Mouse (Mus musculus): ENCODE measurements at regions not wholly inside any gene's neighbourhood (a gene's known extent, or its start where the extent isn't known, plus 50 kb on each side); places are given as distances from the start of the nearest gene placed in this dataset.

GRCm38 (mm10) chr16:53480664-53481063 is 1026.8 kb upstream of the Alcam start:
- DNase-seq (ENCODE audit: inconsistent age in 2 of 2, low spot score in 1 of 2) = no peak

- no peak for DNase-seq (ENCODE audit: inconsistent age in 2 of 2, low spot score in 1 of 2)
These were observed 985.6 kb upstream of the Alcam start for GRCm38 (mm10) chr16:53439511-53439910.

- no peak for DNase-seq (ENCODE audit: inconsistent age in 2 of 2, low spot score in 1 of 2)
These were observed 964.5 kb upstream of the Alcam start for GRCm38 (mm10) chr16:53418416-53418815.

- no peak for DNase-seq (ENCODE audit: inconsistent age in 2 of 2, low spot score in 1 of 2)
These were observed 931.3 kb upstream of the Alcam start for GRCm38 (mm10) chr16:53385176-53385575.

GRCm38 (mm10) chr16:53342153-53342552 is 888.3 kb upstream of the Alcam start:
- no peak for DNase-seq (ENCODE audit: inconsistent age in 2 of 2, low spot score in 1 of 2)

- no peak for DNase-seq (ENCODE audit: inconsistent age in 2 of 2, low spot score in 1 of 2)
These were observed 872.5 kb upstream of the Alcam start for GRCm38 (mm10) chr16:53326353-53326752.

GRCm38 (mm10) chr16:53292081-53292480 is 838.2 kb upstream of the Alcam start:
- DNase-seq (ENCODE audit: inconsistent age in 2 of 2, low spot score in 1 of 2) = no peak

GRCm38 (mm10) chr16:53282014-53282413 is 828.1 kb upstream of the Alcam start:
- no peak for DNase-seq (ENCODE audit: inconsistent age in 2 of 2, low spot score in 1 of 2)

- peak; percentile 19 to 76 for DNase-seq (ENCODE audit: inconsistent age in 2 of 2, low spot score in 1 of 2)
These were observed 812.2 kb upstream of the Alcam start for GRCm38 (mm10) chr16:53266116-53266515.

GRCm38 (mm10) chr16:53245365-53245764 is 791.5 kb upstream of the Alcam start:
- DNase-seq (ENCODE audit: inconsistent age in 2 of 2, low spot score in 1 of 2) = no peak

GRCm38 (mm10) chr16:53242126-53242537 is 788.3 kb upstream of the Alcam start:
- no peak for DNase-seq (ENCODE audit: inconsistent age in 2 of 2, low spot score in 1 of 2)

- no peak for DNase-seq (ENCODE audit: inconsistent age in 2 of 2, low spot score in 1 of 2)
These were observed 765.0 kb upstream of the Alcam start for GRCm38 (mm10) chr16:53218886-53219285.

GRCm38 (mm10) chr16:53201449-53201848 is 747.6 kb upstream of the Alcam start:
- DNase-seq (ENCODE audit: inconsistent age in 2 of 2, low spot score in 1 of 2) = no peak

GRCm38 (mm10) chr16:53186444-53186843 is 732.6 kb upstream of the Alcam start:
- DNase-seq (ENCODE audit: inconsistent age in 2 of 2, low spot score in 1 of 2) = no peak

GRCm38 (mm10) chr16:53156352-53156751 is 702.5 kb upstream of the Alcam start:
- no peak for DNase-seq (ENCODE audit: inconsistent age in 2 of 2, low spot score in 1 of 2)

GRCm38 (mm10) chr16:53130677-53131076 is 676.8 kb upstream of the Alcam start:
- DNase-seq (ENCODE audit: inconsistent age in 2 of 2, low spot score in 1 of 2) = no peak

GRCm38 (mm10) chr16:53108726-53109125 is 654.9 kb upstream of the Alcam start:
- no peak for DNase-seq (ENCODE audit: inconsistent age in 2 of 2, low spot score in 1 of 2)

- no peak for DNase-seq (ENCODE audit: inconsistent age in 2 of 2, low spot score in 1 of 2)
These were observed 641.6 kb upstream of the Alcam start for GRCm38 (mm10) chr16:53095396-53095929.

GRCm38 (mm10) chr16:53073856-53074568 is 620.1 kb upstream of the Alcam start:
- no peak for DNase-seq (ENCODE audit: inconsistent age in 2 of 2, low spot score in 1 of 2)

- DNase-seq (ENCODE audit: inconsistent age in 2 of 2, low spot score in 1 of 2) = no peak
These were observed 618.2 kb upstream of the Alcam start for GRCm38 (mm10) chr16:53071887-53072682.

GRCm38 (mm10) chr16:53064151-53064550 is 610.3 kb upstream of the Alcam start:
- no peak for DNase-seq (ENCODE audit: inconsistent age in 2 of 2, low spot score in 1 of 2)

GRCm38 (mm10) chr16:53063061-53063460 is 609.2 kb upstream of the Alcam start:
- DNase-seq (ENCODE audit: inconsistent age in 2 of 2, low spot score in 1 of 2) = no peak
